ENCODE assay signal across 8 mouse cellular contexts in the genomic region with DNA sequence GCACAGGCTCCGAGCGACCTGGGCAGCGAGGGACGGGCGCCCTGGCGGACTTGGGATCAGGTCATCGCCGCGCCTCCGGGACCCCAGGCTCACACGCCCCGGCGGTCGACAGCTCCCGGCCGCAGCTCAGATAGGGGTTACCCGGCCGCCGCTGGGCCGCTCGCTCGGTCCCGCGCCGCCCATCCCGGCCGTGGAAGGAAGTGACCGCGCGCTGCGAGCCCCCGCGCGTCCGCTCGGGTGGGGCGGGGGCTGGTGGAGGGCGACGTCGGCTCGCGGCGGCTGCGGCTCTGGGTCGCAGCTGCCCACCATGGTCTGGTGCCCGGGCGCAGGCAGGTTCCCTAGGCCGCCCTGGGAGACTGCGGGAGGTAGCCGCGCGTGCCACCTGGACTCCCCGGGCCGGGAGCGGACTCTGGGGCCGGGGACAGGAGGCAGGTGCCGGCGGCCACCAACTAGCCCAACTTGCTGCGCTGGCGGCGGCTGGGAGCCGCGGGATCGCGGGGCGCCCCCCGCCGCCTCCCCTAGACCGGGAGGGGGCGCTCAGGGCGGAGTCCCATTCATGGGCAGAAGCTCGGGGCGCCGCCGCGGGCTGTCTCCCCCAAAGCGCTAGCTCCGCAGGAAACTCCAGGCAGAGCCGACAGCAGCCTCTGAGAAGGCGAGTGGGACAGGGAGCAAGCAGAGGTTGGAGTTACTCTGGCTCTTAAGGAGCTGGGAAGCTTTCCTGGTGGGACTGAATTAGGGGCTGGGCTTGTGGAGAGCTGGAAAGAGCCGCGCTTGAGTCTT.
DNase-seq lines count a peak whose midpoint lies in the region; ATAC-seq and TF ChIP-seq lines count a peak whose summit lies in the region.

No protein-coding gene starts in this region.

- H3K27me3 ChIP-seq in heart, embryonic 10.5 days (ENCODE audit: insufficient read depth, poor library complexity, severe bottlenecking) = peaks cover 65% of the 10 kb centered on the region
- H3K27me3 ChIP-seq in forebrain, postnatal 0 days (ENCODE audit: insufficient read depth, low read length) = no peaks in the 10 kb centered on the region
- peaks cover 46% of the 10 kb centered on the region for H3K27me3 ChIP-seq in intestine, embryonic 16.5 days (replicated peaks; ENCODE audit: control insufficient read depth, insufficient read depth, low read length)
- H3K27me3 ChIP-seq in neural tube, embryonic 15.5 days (replicated peaks) = no peaks in the 10 kb centered on the region

- H3K27ac ChIP-seq in heart, embryonic 10.5 days = peak overlapping the region; percentile 76
- peak overlapping the region; percentile 89 for H3K27ac ChIP-seq in forebrain, postnatal 0 days (ENCODE audit: low read depth, low read length)
- no peak overlapping the region for H3K27ac ChIP-seq in intestine, embryonic 16.5 days (ENCODE audit: low read length)
- peak overlapping the region; percentile 86 for H3K27ac ChIP-seq in neural tube, embryonic 15.5 days (replicated peaks)

- peak; percentile 49 for TF ChIP-seq CTCF in forebrain, postnatal 0 days (IDR thresholded peaks at IDR 0.05; ENCODE audit: low read depth)

- no peaks in the 10 kb centered on the region for H3K36me3 ChIP-seq in heart, embryonic 10.5 days
- H3K36me3 ChIP-seq in forebrain, postnatal 0 days (ENCODE audit: insufficient read depth) = no peaks in the 10 kb centered on the region
- H3K36me3 ChIP-seq in intestine, embryonic 16.5 days (ENCODE audit: control insufficient read depth, insufficient read depth, low read length) = no peaks in the 10 kb centered on the region
- no peaks in the 10 kb centered on the region for H3K36me3 ChIP-seq in neural tube, embryonic 15.5 days

- ATAC-seq in forebrain, postnatal 0 days = peak; percentile 74
- peak; percentile 81 for ATAC-seq in intestine, embryonic 16.5 days
- peak; percentile 76 for ATAC-seq in neural tube, embryonic 15.5 days (ENCODE audit: low FRiP score)

- DNase-seq in heart, embryonic 10.5 days (ENCODE audit: low spot score) = no peak
- no peak for DNase-seq in heart, adult 9 months (ENCODE audit: low spot score in 2 of 2)
- peak; percentile 59 for DNase-seq in cerebellum, adult 8-10 months
- DNase-seq in forebrain, postnatal 0 days = peak; percentile 78
- peak; percentile 13 for DNase-seq in liver
- DNase-seq in spleen, adult 12 weeks (ENCODE audit: low spot score) = no peak

- peak overlapping the region; percentile 96 for H3K4me2 ChIP-seq in forebrain, postnatal 0 days (ENCODE audit: low read depth)
- peak overlapping the region; percentile 100 for H3K4me2 ChIP-seq in intestine, embryonic 16.5 days (ENCODE audit: low read depth, low read length)
- peak overlapping the region; percentile 88 for H3K4me2 ChIP-seq in neural tube, embryonic 15.5 days

- H3K4me1 ChIP-seq in heart, embryonic 10.5 days = peaks cover 20% of the 10 kb centered on the region
- 0 out of 2 replicates have a peak, but pooled peaks cover 3% of the 10 kb centered on the region for H3K4me1 ChIP-seq in forebrain, postnatal 0 days (ENCODE audit: insufficient read depth)
- peaks cover 4% of the 10 kb centered on the region for H3K4me1 ChIP-seq in intestine, embryonic 16.5 days (ENCODE audit: control insufficient read depth, insufficient read depth, low read length)
- H3K4me1 ChIP-seq in neural tube, embryonic 15.5 days = peaks cover 19% of the 10 kb centered on the region

- WGBS in heart, embryonic 10.5 days = under 1% methylated on average over 82 of the region's 82 CpGs
- WGBS in forebrain, postnatal 0 days = 2% methylated on average over 81 of the region's 82 CpGs
- WGBS in intestine, embryonic 16.5 days = under 1% methylated on average over 80 of the region's 82 CpGs
- WGBS in neural tube, embryonic 15.5 days = 0% methylated on average over 58 of the region's 82 CpGs

- H3K9me3 ChIP-seq in heart, embryonic 10.5 days = no peaks in the 10 kb centered on the region
- no peaks in the 10 kb centered on the region for H3K9me3 ChIP-seq in forebrain, postnatal 0 days (ENCODE audit: low read length)
- no peaks in the 10 kb centered on the region for H3K9me3 ChIP-seq in intestine, embryonic 16.5 days (ENCODE audit: control insufficient read depth, low read length)
- H3K9me3 ChIP-seq in neural tube, embryonic 15.5 days (replicated peaks) = no peaks in the 10 kb centered on the region

- H3K4me3 ChIP-seq in heart, embryonic 10.5 days = peak overlapping the region; percentile 73
- H3K4me3 ChIP-seq in forebrain, postnatal 0 days (ENCODE audit: low read depth, low read length) = peak overlapping the region; percentile 79
- peak overlapping the region; percentile 68 for H3K4me3 ChIP-seq in intestine, embryonic 16.5 days (ENCODE audit: low read length)
- H3K4me3 ChIP-seq in neural tube, embryonic 15.5 days (replicated peaks) = peak overlapping the region; percentile 66

- H3K9ac ChIP-seq in forebrain, postnatal 0 days = peak overlapping the region; percentile 74
- peak overlapping the region; percentile 64 for H3K9ac ChIP-seq in intestine, embryonic 16.5 days (ENCODE audit: low read depth, low read length)
- peak overlapping the region; percentile 69 for H3K9ac ChIP-seq in neural tube, embryonic 15.5 days (replicated peaks)

Comparison
In these comparisons a context has a peak if more than half of its experiments do, and no peak if none do; other contexts are left out.
1. DNase-seq: peak in cerebellum, adult 8-10 months (single experiment), forebrain, postnatal 0 days (single experiment) and liver (single experiment); none in heart, embryonic 10.5 days (single experiment), heart, adult 9 months (0 of 2) and spleen, adult 12 weeks (single experiment).
2. Peak in every context shown above with its lines, with median percentiles within 50 percentile points of each other: H3K4me3 ChIP-seq, ATAC-seq, H3K4me2 ChIP-seq and H3K9ac ChIP-seq.